Mouse (Mus musculus): ENCODE measurements at regions not wholly inside any gene's neighbourhood (a gene's known extent, or its start where the extent isn't known, plus 50 kb on each side); places are given as distances from the start of the nearest gene placed in this dataset.

- no peak for DNase-seq
Measured at GRCm38 (mm10) chr2:114822657-114823056, 167.9 kb upstream of the Dph6 start.

GRCm38 (mm10) chr2:114828192-114828591 lies 173.4 kb upstream of the Dph6 start:
- intact Hi-C loops (cut with DNase I): no loop called here
- no peak for DNase-seq

More at GRCm38 (mm10) chr2:114822657-114823056, 167.9 kb upstream of the Dph6 start:
- intact Hi-C loops (cut with DNase I): no loop called here

GRCm38 (mm10) chr2:114835694-114836093 lies 180.9 kb upstream of the Dph6 start:
- intact Hi-C loops (cut with DNase I): no loop called here
- DNase-seq: no peak

- DNase-seq: no peak
- intact Hi-C loops (cut with DNase I): no loop called here
Measured at GRCm38 (mm10) chr2:114843696-114844388, 189.1 kb upstream of the Dph6 start.

- intact Hi-C loops (cut with DNase I): no loop called here
Measured at GRCm38 (mm10) chr2:114844389-114844771, 189.6 kb upstream of the Dph6 start.

GRCm38 (mm10) chr2:114848439-114848838 lies 193.7 kb upstream of the Dph6 start:
- intact Hi-C loops (cut with DNase I): no loop called here
- no peak for DNase-seq

More at GRCm38 (mm10) chr2:114844389-114844771, 189.6 kb upstream of the Dph6 start:
- no peak for DNase-seq

- DNase-seq: no peak
- intact Hi-C loops (cut with DNase I): no loop called here
Measured at GRCm38 (mm10) chr2:114848914-114849313, 194.2 kb upstream of the Dph6 start.

- intact Hi-C loops (cut with DNase I): loop anchor here (2.0 to 10.0 kb wide), 4 partner anchors 231 to 1971 kb away; no protein-coding TSS in a partner anchor
- DNase-seq: peak; percentile 48 to 69
Measured at GRCm38 (mm10) chr2:114853715-114854530, 199.2 kb upstream of the Dph6 start.

- DNase-seq: no peak
- intact Hi-C loops (cut with DNase I): no loop called here
Measured at GRCm38 (mm10) chr2:114872272-114872671, 217.5 kb upstream of the Dph6 start.

GRCm38 (mm10) chr2:114873090-114873489 lies 218.3 kb upstream of the Dph6 start:
- DNase-seq: no peak
- intact Hi-C loops (cut with DNase I): no loop called here

GRCm38 (mm10) chr2:114879084-114879483 lies 224.3 kb upstream of the Dph6 start:
- intact Hi-C loops (cut with DNase I): no loop called here
- no peak for DNase-seq

- intact Hi-C loops (cut with DNase I): no loop called here
- no peak for DNase-seq
Measured at GRCm38 (mm10) chr2:114879784-114880183, 225.0 kb upstream of the Dph6 start.

GRCm38 (mm10) chr2:114885734-114886260 lies 231.0 kb upstream of the Dph6 start:
- no peak for DNase-seq
- intact Hi-C loops (cut with DNase I): no loop called here

GRCm38 (mm10) chr2:114898812-114899211 lies 244.0 kb upstream of the Dph6 start:
- intact Hi-C loops (cut with DNase I): no loop called here
- DNase-seq: no peak

GRCm38 (mm10) chr2:114911845-114912500 lies 257.2 kb upstream of the Dph6 start:
- intact Hi-C loops (cut with DNase I): no loop called here
- DNase-seq: no peak

- DNase-seq: no peak
- intact Hi-C loops (cut with DNase I): no loop called here
Measured at GRCm38 (mm10) chr2:114915025-114915690, 260.4 kb upstream of the Dph6 start.

- intact Hi-C loops (cut with DNase I): no loop called here
- no peak for DNase-seq
Measured at GRCm38 (mm10) chr2:114918420-114919332, 263.9 kb upstream of the Dph6 start.

- intact Hi-C loops (cut with DNase I): no loop called here
Measured at GRCm38 (mm10) chr2:114923911-114924310, 269.1 kb upstream of the Dph6 start.

GRCm38 (mm10) chr2:114935436-114935835 lies 280.7 kb upstream of the Dph6 start:
- intact Hi-C loops (cut with DNase I): no loop called here
- DNase-seq: no peak

More at GRCm38 (mm10) chr2:114923911-114924310, 269.1 kb upstream of the Dph6 start:
- no peak for DNase-seq
